Mouse (Mus musculus): Measurements from ENCODE around the gene Dcaf17.

GRCm38 (mm10) chr2:71130366-71130765 lies 75.2 kb downstream of the Dcaf17 start:
- TF ChIP-seq CTCF (IDR thresholded peaks at IDR 0.05; ENCODE audit: control insufficient read depth, insufficient read depth, insufficient read length) (no peak), CEBPB (IDR thresholded peaks at IDR 0.05; ENCODE audit: low read depth) (no peak)
